Mouse (Mus musculus) CH12.LX (cell line): Measurements from ENCODE around the gene Trim61. TPM values are rescaled to one million over a fixed set of nuclear protein-coding genes. Genes with fewer than 3 reads are reported as not detected.

Experiments
- DNase-seq: peaks from one replicate; pipeline ENCODE4 v3.0.0-alpha.2; 2013; ENCODE audit errors: extremely low read depth
- H3K27ac ChIP-seq: 2 replicates; pipeline ENCODE4 v1.5.1; 2012; ENCODE audit warnings: low read depth, mild to moderate bottlenecking, control low read depth, moderate library complexity; ENCODE audit not compliant: insufficient read depth
- H3K27me3 ChIP-seq: replicated peaks from 2 replicates; pipeline ENCODE3; 2012; ENCODE audit warnings: inconsistent platforms
- H3K36me3 ChIP-seq, 2 experiments: replicated peaks in 1 of 2; 2 replicates each; pipeline versions ENCODE3 to v1.6.1; 2012; ENCODE audit warnings: inconsistent platforms in 1 of 2, low read length in 1 of 2, mild to moderate bottlenecking in 1 of 2, mixed read lengths in 1 of 2, moderate library complexity in 1 of 2; ENCODE audit not compliant: control insufficient read depth in 1 of 2, insufficient read depth in 1 of 2
- H3K4me1 ChIP-seq, 2 experiments: 2 replicates each; pipeline ENCODE4 v1.6.1; 2012; ENCODE audit warnings: inconsistent platforms in 1 of 2, moderate library complexity in 1 of 2; ENCODE audit not compliant: insufficient read depth in 2 of 2, control insufficient read depth in 1 of 2
- H3K4me2 ChIP-seq: 2 replicates; pipeline ENCODE4 v1.6.1; 2012; ENCODE audit warnings: low read depth, mild to moderate bottlenecking, control low read depth; ENCODE audit not compliant: poor library complexity, insufficient read depth, severe bottlenecking
- H3K4me3 ChIP-seq, 3 experiments: fragments of 150-350 bp in 1 of 3; sonication (generic) in 1 of 3; replicated peaks in 1 of 3; 2 replicates each; pipeline versions ENCODE3 to v1.5.1; 2011 to 2012; ENCODE audit warnings: low read depth in 2 of 3, low read length in 2 of 3, mild to moderate bottlenecking in 2 of 3, moderate library complexity in 2 of 3, control low read depth in 1 of 3, improper control_type of control experiment in 1 of 3, inconsistent platforms in 1 of 3, mixed read lengths in 1 of 3; ENCODE audit not compliant: poor library complexity in 1 of 3
- H3K79me2 ChIP-seq: replicated peaks from 2 replicates; pipeline ENCODE4 v1.6.1; 2012; ENCODE audit warnings: mild to moderate bottlenecking, moderate library complexity; ENCODE audit not compliant: control insufficient read depth, poor library complexity, insufficient read depth, severe bottlenecking; ENCODE audit errors: extremely low read depth
- H3K9ac ChIP-seq: 2 replicates; pipeline ENCODE4 v1.6.1; 2012; ENCODE audit warnings: low read depth, mild to moderate bottlenecking, control low read depth, moderate library complexity; ENCODE audit not compliant: insufficient read depth
- H3K9me3 ChIP-seq: replicated peaks from 2 replicates; pipeline ENCODE3; 2012; ENCODE audit warnings: low read length, inconsistent platforms, mixed read lengths
- CHD2 ChIP-seq: IDR thresholded peaks from 2 replicates; pipeline ENCODE4 v1.6.1; 2011; ENCODE audit warnings: low read length, improper control_type of control experiment
- E2F4 ChIP-seq: IDR thresholded peaks from 2 replicates; pipeline ENCODE4 v1.6.1; 2011; ENCODE audit warnings: low read depth, low read length, improper control_type of control experiment; ENCODE audit not compliant: insufficient replicate concordance
- ELF1 ChIP-seq: IDR thresholded peaks from 2 replicates; pipeline ENCODE4 v1.6.1; 2014; ENCODE audit warnings: low read depth, mild to moderate bottlenecking, inconsistent platforms, low read length, improper control_type of control experiment
- EP300 ChIP-seq: IDR thresholded peaks from 2 replicates; pipeline ENCODE4 v1.6.1; 2011; ENCODE audit warnings: low read length, improper control_type of control experiment
- ETS1 ChIP-seq: conservative IDR thresholded peaks from 2 replicates; pipeline ENCODE4 v1.6.1; 2012; ENCODE audit warnings: low read depth, mild to moderate bottlenecking, inconsistent platforms, low read length, improper control_type of control experiment, moderate library complexity
- JUN ChIP-seq: IDR thresholded peaks from 2 replicates; pipeline ENCODE4 v1.6.1; 2011; ENCODE audit warnings: low read depth, mild to moderate bottlenecking, low read length, improper control_type of control experiment, moderate library complexity; ENCODE audit not compliant: insufficient read depth
- JUND ChIP-seq: conservative IDR thresholded peaks from 2 replicates; pipeline ENCODE4 v1.6.1; 2011; ENCODE audit warnings: low read depth, low read length, improper control_type of control experiment
- KAT2A ChIP-seq: IDR thresholded peaks from 2 replicates; pipeline ENCODE4 v1.6.1; 2012; ENCODE audit warnings: low read length, improper control_type of control experiment, inconsistent platforms; ENCODE audit not compliant: insufficient replicate concordance
- MAFK ChIP-seq: IDR thresholded peaks from 2 replicates; pipeline ENCODE4 v1.6.1; 2011; ENCODE audit warnings: low read length, improper control_type of control experiment; ENCODE audit not compliant: insufficient replicate concordance
- MAX ChIP-seq: IDR thresholded peaks from 2 replicates; pipeline ENCODE4 v1.6.1; 2011; ENCODE audit warnings: low read length, improper control_type of control experiment
- MAZ ChIP-seq: IDR thresholded peaks from 2 replicates; pipeline ENCODE4 v1.6.1; 2012; ENCODE audit warnings: low read depth, mild to moderate bottlenecking, inconsistent platforms, low read length, improper control_type of control experiment, moderate library complexity
- MEF2A ChIP-seq: IDR thresholded peaks from 2 replicates; pipeline ENCODE4 v1.6.1; 2014; ENCODE audit warnings: low read depth, mild to moderate bottlenecking, inconsistent platforms, low read length, improper control_type of control experiment, borderline replicate concordance
- MYC ChIP-seq: IDR thresholded peaks from 2 replicates; pipeline ENCODE4 v1.6.1; 2011; ENCODE audit warnings: low read depth, mild to moderate bottlenecking, improper control_type of control experiment, low read length
- NELFE ChIP-seq: IDR thresholded peaks from 2 replicates; pipeline ENCODE4 v1.6.1; 2011; ENCODE audit warnings: low read depth, low read length, improper control_type of control experiment
- PAX5 ChIP-seq: IDR thresholded peaks from 2 replicates; pipeline ENCODE4 v1.6.1; 2012; ENCODE audit warnings: low read length, inconsistent platforms, mixed read lengths
- POLR2AphosphoS2 ChIP-seq: IDR thresholded peaks from 2 replicates; pipeline ENCODE4 v1.6.1; 2011; ENCODE audit warnings: low read depth, low read length, improper control_type of control experiment
- TBP ChIP-seq: conservative IDR thresholded peaks from 2 replicates; pipeline ENCODE4 v1.6.1; 2011; ENCODE audit warnings: low read depth, low read length, improper control_type of control experiment
- TCF12 ChIP-seq: IDR thresholded peaks from 2 replicates; pipeline ENCODE4 v1.6.1; 2014; ENCODE audit warnings: low read depth, mild to moderate bottlenecking, inconsistent platforms, low read length, improper control_type of control experiment
- UBTF ChIP-seq: IDR thresholded peaks from 2 replicates; pipeline ENCODE4 v1.6.1; 2012; ENCODE audit warnings: low read depth, mild to moderate bottlenecking, inconsistent platforms, low read length, improper control_type of control experiment, moderate library complexity
- USF1 ChIP-seq: IDR thresholded peaks from 2 replicates; pipeline ENCODE4 v1.6.1; 2014; ENCODE audit warnings: low read depth, mild to moderate bottlenecking, inconsistent platforms, low read length, improper control_type of control experiment
- USF2 ChIP-seq: conservative IDR thresholded peaks from 2 replicates; pipeline ENCODE4 v1.6.1; 2011; ENCODE audit warnings: low read depth, low read length, improper control_type of control experiment
- ZC3H11A ChIP-seq: IDR thresholded peaks from 2 replicates; pipeline ENCODE4 v1.6.1; 2012; ENCODE audit warnings: low read depth, mild to moderate bottlenecking, inconsistent platforms, low read length, improper control_type of control experiment
- ZKSCAN1 ChIP-seq: IDR thresholded peaks from 2 replicates; pipeline ENCODE4 v1.6.1; 2012; ENCODE audit warnings: low read depth, inconsistent platforms, low read length, improper control_type of control experiment, borderline replicate concordance
- dilution Hi-C: fragments of 300-500 bp; cut with MboI; formaldehyde crosslinking; loops from 2 replicates; pipeline ENCODE4 v1.14.3; 2020; ENCODE audit warnings: low sequenced_read_pairs; ENCODE audit not compliant: extremely low pct_unique_long_range_greater_than_20kb, extremely low pct_ligation_motif_present
- in situ Hi-C: fragments of 300-500 bp; cut with MboI; formaldehyde crosslinking; loops from 3 replicates; pipeline ENCODE4 v1.14.3; 2019; ENCODE audit warnings: low sequenced_read_pairs, low pct_ligation_motif_present, low pct_unique_long_range_greater_than_20kb, mixed read lengths
- polyA plus RNA-seq: library from polyadenylated mRNA; unstranded; fragments of >175 nt; gene quantifications from 2 replicates; pipeline ENCODE4 v1.2.1, GENCODE M21; 2012; ENCODE audit warnings: low read depth; ENCODE audit not compliant: insufficient read length
- total RNA-seq, 2 experiments: library from RNA; depleted of rRNA; stranded (reverse); fragments of 300-350 nt in 1 of 2; fragments of >200 nt in 1 of 2; gene quantifications; 2 replicates each; pipeline ENCODE4 v1.2.3; 2012 to 2014

Trim61 gene
- total and polyA plus RNA-seq, 3 experiments = not detected

- dilution Hi-C loops = no loop called here
- DNase-seq = no peak
- TF ChIP-seq ZC3H11A (no peak), NELFE (no peak), ETS1 (no peak), KAT2A (no peak), ZKSCAN1 (no peak), JUND (no peak), MYC (no peak), ELF1 (no peak), CHD2 (no peak), USF1 (no peak), MEF2A (no peak), MAX (no peak), PAX5 (no peak), MAZ (no peak), EP300 (no peak), POLR2AphosphoS2 (no peak), E2F4 (no peak), TBP (no peak)
- TF ChIP-seq, all 38 proteins: peak for 0
- Histone ChIP-seq H3K27me3 (no peaks in the 10 kb centered on the region), H3K79me2 (no peaks in the 10 kb centered on the region), H3K9me3 (no peaks in the 10 kb centered on the region), H3K9ac (no peak overlapping the region), H3K4me2 (no peak overlapping the region), H3K27ac (no peak overlapping the region), H3K4me1 (peaks cover 10 to 11% of the 10 kb centered on the region in 2 experiments), H3K36me3 (no peaks in the 10 kb centered on the region), H3K4me3 (no peak overlapping the region)
- in situ Hi-C loops = no loop called here
Measured at GRCm38 (mm10) chr8:64998806-64999365, 19.4 kb downstream of the Trim61 start.

- in situ Hi-C loops (no loop called here), dilution Hi-C loops (no loop called here)
- no peak for TF ChIP-seq JUN
- TF ChIP-seq PAX5 = no peak
- TF ChIP-seq MAX = no peak
- no peak for TF ChIP-seq NELFE
- TF ChIP-seq USF2 = no peak
- no peak for TF ChIP-seq ZC3H11A
- no peak for TF ChIP-seq MAFK
- TF ChIP-seq TCF12 = no peak
- TF ChIP-seq TBP = no peak
- no peak for TF ChIP-seq UBTF
- Histone ChIP-seq H3K9me3 (peaks cover 2% of the 10 kb centered on the region), H3K9ac (no peak within 1 kb of the TSS), H3K79me2 (no peaks in the 10 kb centered on the region), H3K27me3 (no peaks in the 10 kb centered on the region), H3K27ac (no peak within 1 kb of the TSS), H3K36me3 (no peaks in the 10 kb centered on the region), H3K4me2 (no peak within 1 kb of the TSS), H3K4me1 (peaks cover 8 to 36% of the 10 kb centered on the region in 2 experiments; a peak in 3 of 4 replicates), H3K4me3 (no peak within 1 kb of the TSS)
- DNase-seq = no peak
Measured at GRCm38 (mm10) chr8:64987731-64988130, 30.6 kb downstream of the Trim61 start, which contains the start of gene Trim75. Gene Trim75 (minus strand): TSS chr8:64987831.
